In genomic region chr4:135954241-135954640, GRCm38 (mm10) we compare ENCODE assay signal across 8 mouse cellular contexts. TPM values are rescaled to one million over a fixed set of nuclear protein-coding genes. Genes with fewer than 3 reads are reported as not detected.
DNase-seq lines count a peak whose midpoint lies in the region; ATAC-seq and TF ChIP-seq lines count a peak whose summit lies in the region.

No protein-coding gene starts in this region.

- H3K9ac ChIP-seq in intestine, embryonic 14.5 days (ENCODE audit: low read length) = no peak overlapping the region
- no peak overlapping the region for H3K9ac ChIP-seq in intestine, embryonic 16.5 days (ENCODE audit: low read depth, low read length)
- no peak overlapping the region for H3K9ac ChIP-seq in midbrain, embryonic 11.5 days (ENCODE audit: low read length)

- peak; percentile 28; the same call in 1 of the 2 replicates for ATAC-seq in intestine, embryonic 14.5 days (replicated peaks; ENCODE audit: low FRiP score, low TSS enrichment, low read depth)
- ATAC-seq in intestine, embryonic 16.5 days = no peak
- peak; percentile 58; the same call in 1 of the 2 replicates for ATAC-seq in midbrain, embryonic 11.5 days (ENCODE audit: low FRiP score)

- 24% methylated on average over 2 of the region's 2 CpGs for WGBS in intestine, embryonic 14.5 days
- 21% methylated on average over 2 of the region's 2 CpGs for WGBS in intestine, embryonic 16.5 days
- WGBS in midbrain, embryonic 11.5 days = 17% methylated on average over 2 of the region's 2 CpGs

- TF ChIP-seq POLR2A in cortical plate, adult 2 months (IDR thresholded peaks at IDR 0.05; ENCODE audit: extremely low read depth, insufficient read depth, low read length) = no peak

- H3K4me3 ChIP-seq in intestine, embryonic 14.5 days (ENCODE audit: low read depth, low read length) = no peak overlapping the region
- H3K4me3 ChIP-seq in intestine, embryonic 16.5 days (ENCODE audit: low read length) = no peak overlapping the region
- no peak overlapping the region for H3K4me3 ChIP-seq in cortical plate, adult 2 months (ENCODE audit: insufficient read depth, low read length)
- H3K4me3 ChIP-seq in midbrain, embryonic 11.5 days (ENCODE audit: low read depth, low read length) = no peak overlapping the region

- peak; percentile 94 for DNase-seq in intestine, embryonic 14.5 days (ENCODE audit: low spot score)
- DNase-seq in T-cell, adult 2 months (ENCODE audit: low spot score) = peak; percentile 73
- DNase-seq in gastrocnemius, postnatal 36 days = peak; percentile 56 to 72
- DNase-seq in left cerebral cortex, postnatal 4 days = peak; percentile 78
- peak; percentile 97 for DNase-seq in midbrain, embryonic 11.5 days (ENCODE audit: low spot score, missing footprints)
- DNase-seq in spleen, postnatal 14 days (ENCODE audit: low spot score in 2 of 2) = peak; percentile 61 to 83

- no peak overlapping the region for H3K27ac ChIP-seq in intestine, embryonic 14.5 days (ENCODE audit: low read depth)
- H3K27ac ChIP-seq in intestine, embryonic 16.5 days (ENCODE audit: low read length) = no peak overlapping the region
- no peak overlapping the region for H3K27ac ChIP-seq in cortical plate, adult 2 months (ENCODE audit: insufficient read depth, low read length)
- H3K27ac ChIP-seq in midbrain, embryonic 11.5 days (ENCODE audit: low read depth, low read length) = no peak overlapping the region

- no peak overlapping the region for H3K4me2 ChIP-seq in intestine, embryonic 14.5 days (ENCODE audit: low read length)
- H3K4me2 ChIP-seq in intestine, embryonic 16.5 days (ENCODE audit: low read depth, low read length) = no peak overlapping the region
- H3K4me2 ChIP-seq in midbrain, embryonic 11.5 days = no peak overlapping the region

- H3K4me1 ChIP-seq in intestine, embryonic 14.5 days (replicated peaks; ENCODE audit: control insufficient read depth, insufficient read depth, low read length) = no peaks in the 10 kb centered on the region
- peaks cover 8% of the 10 kb centered on the region for H3K4me1 ChIP-seq in intestine, embryonic 16.5 days (ENCODE audit: control insufficient read depth, insufficient read depth, low read length)
- peaks cover 3% of the 10 kb centered on the region for H3K4me1 ChIP-seq in cortical plate, adult 2 months (ENCODE audit: control insufficient read depth, insufficient read depth, low read length)
- H3K4me1 ChIP-seq in midbrain, embryonic 11.5 days (ENCODE audit: control insufficient read depth, insufficient read depth, low read length) = no peaks in the 10 kb centered on the region

- intact Hi-C loops in gastrocnemius, postnatal 36 days (cut with DNase I) = no loop called here
- intact Hi-C loops in left cerebral cortex, postnatal 4 days (cut with DNase I) = no loop called here

- H3K36me3 ChIP-seq in intestine, embryonic 14.5 days (ENCODE audit: control insufficient read depth, insufficient read depth, low read length) = peaks cover 53% of the 10 kb centered on the region
- H3K36me3 ChIP-seq in intestine, embryonic 16.5 days (ENCODE audit: control insufficient read depth, insufficient read depth, low read length) = peaks cover 22% of the 10 kb centered on the region
- H3K36me3 ChIP-seq in midbrain, embryonic 11.5 days (ENCODE audit: control insufficient read depth, insufficient read depth, low read length) = peaks cover 5% of the 10 kb centered on the region

- H3K9me3 ChIP-seq in intestine, embryonic 14.5 days (ENCODE audit: control insufficient read depth, low read length) = 0 out of 2 replicates have a peak, but pooled peaks cover 3% of the 10 kb centered on the region
- H3K9me3 ChIP-seq in intestine, embryonic 16.5 days (ENCODE audit: control insufficient read depth, low read length) = peaks cover 3% of the 10 kb centered on the region; the same call in 1 of the 2 replicates
- no peaks in the 10 kb centered on the region for H3K9me3 ChIP-seq in midbrain, embryonic 11.5 days (ENCODE audit: control insufficient read depth, low read length)

- TF ChIP-seq CTCF in cortical plate, adult 2 months (IDR thresholded peaks at IDR 0.05; ENCODE audit: extremely low read depth, insufficient read depth, low read length) = peak; percentile 91

- H3K27me3 ChIP-seq in intestine, embryonic 14.5 days (replicated peaks; ENCODE audit: control insufficient read depth, insufficient read depth, low read length) = no peaks in the 10 kb centered on the region
- no peaks in the 10 kb centered on the region for H3K27me3 ChIP-seq in intestine, embryonic 16.5 days (replicated peaks; ENCODE audit: control insufficient read depth, insufficient read depth, low read length)
- no peaks in the 10 kb centered on the region for H3K27me3 ChIP-seq in midbrain, embryonic 11.5 days (ENCODE audit: control insufficient read depth, insufficient read depth, low read length)

RNA-seq across cellular contexts. Expression of gene Hmgcl, which starts 8.0 kb away (rescaled TPM):
- polyA plus RNA-seq in intestine, embryonic 14.5 days (2014; fragmentation: Nextera tagmentation; extraction: Ambion mirVana) = 91.1 and 93.9 TPM in 2 replicates
- 147 and 165 TPM in 2 replicates for polyA plus RNA-seq in intestine, embryonic 16.5 days (2015; fragmentation: Nextera tagmentation; extraction: Ambion mirVana)
- 46.4 and 50.5 TPM in 2 replicates for polyA plus RNA-seq in cortical plate, adult 2 months (2012; rRNA removed)
- total RNA-seq in gastrocnemius, postnatal 36 days (2021) = 10 to 100 TPM; 38.7 to 39.0 TPM
- total RNA-seq in left cerebral cortex, postnatal 4 days (2021) = 10 to 100 TPM; 30.2 to 33.9 TPM
- polyA plus RNA-seq in midbrain, embryonic 11.5 days (2014; fragmentation: Nextera tagmentation; extraction: Ambion mirVana) = 55.1 and 62.9 TPM in 2 replicates

RNA-seq across cellular contexts. Expression of gene Gale, which starts 9.3 kb away (rescaled TPM):
- 50.1 and 62.2 TPM in 2 replicates for polyA plus RNA-seq in intestine, embryonic 14.5 days (2014; fragmentation: Nextera tagmentation; extraction: Ambion mirVana)
- polyA plus RNA-seq in intestine, embryonic 16.5 days (2015; fragmentation: Nextera tagmentation; extraction: Ambion mirVana) = 127 and 130 TPM in 2 replicates
- polyA plus RNA-seq in cortical plate, adult 2 months (2012; rRNA removed) = 35.9 and 38.9 TPM in 2 replicates
- under 1 TPM; 0.49 to 0.69 TPM for total RNA-seq in gastrocnemius, postnatal 36 days (2021)
- 10 to 100 TPM; 30.9 to 35.8 TPM for total RNA-seq in left cerebral cortex, postnatal 4 days (2021)
- 25.6 and 27.0 TPM in 2 replicates for polyA plus RNA-seq in midbrain, embryonic 11.5 days (2014; fragmentation: Nextera tagmentation; extraction: Ambion mirVana)

RNA-seq across cellular contexts. Expression of gene Lypla2, which starts 18.2 kb away (rescaled TPM):
- polyA plus RNA-seq in intestine, embryonic 14.5 days (2014; fragmentation: Nextera tagmentation; extraction: Ambion mirVana) = 109 and 111 TPM in 2 replicates
- polyA plus RNA-seq in intestine, embryonic 16.5 days (2015; fragmentation: Nextera tagmentation; extraction: Ambion mirVana) = 111 and 115 TPM in 2 replicates
- polyA plus RNA-seq in cortical plate, adult 2 months (2012; rRNA removed) = 98.6 and 108 TPM in 2 replicates
- 10 to 100 TPM; 22.8 to 27.2 TPM for total RNA-seq in gastrocnemius, postnatal 36 days (2021)
- 100 to 1,000 TPM; 110 to 122 TPM for total RNA-seq in left cerebral cortex, postnatal 4 days (2021)
- polyA plus RNA-seq in midbrain, embryonic 11.5 days (2014; fragmentation: Nextera tagmentation; extraction: Ambion mirVana) = 136 and 144 TPM in 2 replicates

RNA-seq across cellular contexts. Expression of gene Pithd1, which starts 32.8 kb away (rescaled TPM):
- 46.5 and 50.1 TPM in 2 replicates for polyA plus RNA-seq in intestine, embryonic 14.5 days (2014; fragmentation: Nextera tagmentation; extraction: Ambion mirVana)
- 41.3 and 47.2 TPM in 2 replicates for polyA plus RNA-seq in intestine, embryonic 16.5 days (2015; fragmentation: Nextera tagmentation; extraction: Ambion mirVana)
- polyA plus RNA-seq in cortical plate, adult 2 months (2012; rRNA removed) = 103 and 110 TPM in 2 replicates
- 10 to 100 TPM; 21.3 to 23.9 TPM for total RNA-seq in gastrocnemius, postnatal 36 days (2021)
- 10 to 100 TPM; 31.0 to 38.1 TPM for total RNA-seq in left cerebral cortex, postnatal 4 days (2021)
- polyA plus RNA-seq in midbrain, embryonic 11.5 days (2014; fragmentation: Nextera tagmentation; extraction: Ambion mirVana) = 64.8 and 65.8 TPM in 2 replicates

RNA-seq across cellular contexts. Expression of gene Fuca1, which starts 33.7 kb away (rescaled TPM):
- polyA plus RNA-seq in intestine, embryonic 14.5 days (2014; fragmentation: Nextera tagmentation; extraction: Ambion mirVana) = 108 and 110 TPM in 2 replicates
- 214 and 254 TPM in 2 replicates for polyA plus RNA-seq in intestine, embryonic 16.5 days (2015; fragmentation: Nextera tagmentation; extraction: Ambion mirVana)
- 36.9 and 37.8 TPM in 2 replicates for polyA plus RNA-seq in cortical plate, adult 2 months (2012; rRNA removed)
- total RNA-seq in gastrocnemius, postnatal 36 days (2021) = 10 to 100 TPM; 16.4 to 18.7 TPM
- total RNA-seq in left cerebral cortex, postnatal 4 days (2021) = 10 to 100 TPM; 44.2 to 46.8 TPM
- 43.0 and 48.1 TPM in 2 replicates for polyA plus RNA-seq in midbrain, embryonic 11.5 days (2014; fragmentation: Nextera tagmentation; extraction: Ambion mirVana)
